Mouse (Mus musculus): ENCODE measurements at regions not wholly inside any gene's neighbourhood (a gene's known extent, or its start where the extent isn't known, plus 50 kb on each side); places are given as distances from the start of the nearest gene placed in this dataset.

GRCm38 (mm10) chr16:51921025-51921424 lies 110.0 kb upstream of the Cblb start:
- Histone ChIP-seq H3K36me3 (replicated peaks) (no peaks in the 10 kb centered on the region), H3K27me3 (ENCODE audit: poor library complexity, severe bottlenecking) (no peaks in the 10 kb centered on the region), H3K9me3 (no peaks in the 10 kb centered on the region), H3K4me3 (no peak overlapping the region), H3K27ac (no peak overlapping the region), H3K4me1 (peaks cover 10% of the 10 kb centered on the region)
- DNase-seq (ENCODE audit: extremely low spot score, low spot score) = no peak
- 92% methylated on average over 4 of the region's 4 CpGs for WGBS

- Histone ChIP-seq H3K9me3 (no peaks in the 10 kb centered on the region), H3K4me1 (no peaks in the 10 kb centered on the region), H3K27ac (no peak overlapping the region), H3K4me3 (no peak overlapping the region), H3K27me3 (ENCODE audit: poor library complexity, severe bottlenecking) (no peaks in the 10 kb centered on the region), H3K36me3 (replicated peaks) (no peaks in the 10 kb centered on the region)
- 90% methylated on average over 3 of the region's 3 CpGs for WGBS
- no peak for DNase-seq (ENCODE audit: extremely low spot score, low spot score)
Observed at GRCm38 (mm10) chr16:51922589-51922988, 108.4 kb upstream of the Cblb start.

GRCm38 (mm10) chr16:51925639-51926038 lies 105.4 kb upstream of the Cblb start:
- 89% methylated on average over 3 of the region's 3 CpGs for WGBS
- Histone ChIP-seq H3K4me1 (no peaks in the 10 kb centered on the region), H3K4me3 (no peak overlapping the region), H3K36me3 (replicated peaks) (no peaks in the 10 kb centered on the region), H3K27ac (no peak overlapping the region), H3K9me3 (no peaks in the 10 kb centered on the region), H3K27me3 (ENCODE audit: poor library complexity, severe bottlenecking) (no peaks in the 10 kb centered on the region)
- no peak for DNase-seq (ENCODE audit: extremely low spot score, low spot score)

- 76% methylated on average over 2 of the region's 2 CpGs for WGBS
- Histone ChIP-seq H3K36me3 (replicated peaks) (no peaks in the 10 kb centered on the region), H3K4me3 (no peak overlapping the region), H3K9me3 (no peaks in the 10 kb centered on the region), H3K27ac (no peak overlapping the region), H3K27me3 (ENCODE audit: poor library complexity, severe bottlenecking) (no peaks in the 10 kb centered on the region), H3K4me1 (no peaks in the 10 kb centered on the region)
- no peak for DNase-seq (ENCODE audit: extremely low spot score, low spot score)
Observed at GRCm38 (mm10) chr16:51933122-51933521, 97.9 kb upstream of the Cblb start.

- no peaks in the 10 kb centered on the region for H3K9me3 ChIP-seq
- H3K27me3 ChIP-seq (ENCODE audit: poor library complexity, severe bottlenecking) = no peaks in the 10 kb centered on the region
- H3K36me3 ChIP-seq (replicated peaks) = no peaks in the 10 kb centered on the region
- no peak for DNase-seq (ENCODE audit: extremely low spot score, low spot score)
- H3K4me3 ChIP-seq = no peak overlapping the region
- 86% methylated on average over 3 of the region's 3 CpGs for WGBS
- H3K27ac ChIP-seq = no peak overlapping the region
- no peaks in the 10 kb centered on the region for H3K4me1 ChIP-seq
Observed at GRCm38 (mm10) chr16:51933965-51934364, 97.1 kb upstream of the Cblb start.

- H3K27me3 ChIP-seq (ENCODE audit: poor library complexity, severe bottlenecking) = no peaks in the 10 kb centered on the region
Observed at GRCm38 (mm10) chr16:51937298-51937697, 93.7 kb upstream of the Cblb start.

GRCm38 (mm10) chr16:51939061-51939460 lies 92.0 kb upstream of the Cblb start:
- H3K9me3 ChIP-seq = no peaks in the 10 kb centered on the region
- no peaks in the 10 kb centered on the region for H3K36me3 ChIP-seq (replicated peaks)
- no peak overlapping the region for H3K4me3 ChIP-seq
- 93% methylated on average over 5 of the region's 5 CpGs for WGBS
- DNase-seq (ENCODE audit: extremely low spot score, low spot score) = no peak
- H3K27ac ChIP-seq = no peak overlapping the region
- H3K27me3 ChIP-seq (ENCODE audit: poor library complexity, severe bottlenecking) = no peaks in the 10 kb centered on the region
- no peaks in the 10 kb centered on the region for H3K4me1 ChIP-seq

More at GRCm38 (mm10) chr16:51937298-51937697, 93.7 kb upstream of the Cblb start:
- 92% methylated on average over 9 of the region's 9 CpGs for WGBS
- DNase-seq (ENCODE audit: extremely low spot score, low spot score) = no peak
- H3K4me1 ChIP-seq = no peaks in the 10 kb centered on the region
- no peak overlapping the region for H3K4me3 ChIP-seq
- no peak overlapping the region for H3K27ac ChIP-seq
- H3K9me3 ChIP-seq = no peaks in the 10 kb centered on the region
- no peaks in the 10 kb centered on the region for H3K36me3 ChIP-seq (replicated peaks)

GRCm38 (mm10) chr16:51940574-51940973 lies 90.5 kb upstream of the Cblb start:
- Histone ChIP-seq H3K36me3 (replicated peaks) (no peaks in the 10 kb centered on the region), H3K4me1 (no peaks in the 10 kb centered on the region), H3K27me3 (ENCODE audit: poor library complexity, severe bottlenecking) (no peaks in the 10 kb centered on the region), H3K4me3 (no peak overlapping the region), H3K27ac (no peak overlapping the region), H3K9me3 (peaks cover 6% of the 10 kb centered on the region; the same call in 1 of the 2 replicates)
- no peak for DNase-seq (ENCODE audit: extremely low spot score, low spot score)

GRCm38 (mm10) chr16:51942431-51943130 lies 88.4 kb upstream of the Cblb start:
- peaks cover 6% of the 10 kb centered on the region; the same call in 1 of the 2 replicates for H3K9me3 ChIP-seq
- H3K4me3 ChIP-seq = no peak overlapping the region
- no peaks in the 10 kb centered on the region for H3K27me3 ChIP-seq (ENCODE audit: poor library complexity, severe bottlenecking)
- WGBS = 89% methylated on average over 9 of the region's 9 CpGs
- no peak overlapping the region for H3K27ac ChIP-seq
- no peaks in the 10 kb centered on the region for H3K36me3 ChIP-seq (replicated peaks)
- H3K4me1 ChIP-seq = no peaks in the 10 kb centered on the region
- no peak for DNase-seq (ENCODE audit: extremely low spot score, low spot score)

- no peaks in the 10 kb centered on the region for H3K4me1 ChIP-seq
- no peaks in the 10 kb centered on the region for H3K27me3 ChIP-seq (ENCODE audit: poor library complexity, severe bottlenecking)
- WGBS = 87% methylated on average over 6 of the region's 6 CpGs
- H3K4me3 ChIP-seq = no peak overlapping the region
- DNase-seq (ENCODE audit: extremely low spot score, low spot score) = no peak
- H3K27ac ChIP-seq = no peak overlapping the region
- H3K36me3 ChIP-seq (replicated peaks) = no peaks in the 10 kb centered on the region
- peaks cover 12% of the 10 kb centered on the region; the same call in 1 of the 2 replicates for H3K9me3 ChIP-seq
Observed at GRCm38 (mm10) chr16:51967051-51967845, 63.8 kb upstream of the Cblb start.

Data from forebrain, embryonic 10.5 days (tissue).